Comparison of ENCODE assay signal across 11 mouse cellular contexts in genomic region chr3:138752769-138753168, GRCm38 (mm10). TPM values are rescaled to one million over a fixed set of nuclear protein-coding genes. Genes with fewer than 3 reads are reported as not detected.
DNase-seq lines count a peak whose midpoint lies in the region; ATAC-seq and TF ChIP-seq lines count a peak whose summit lies in the region.
"Had no signal": no experiment of that assay in that cellular context is flagged by ENCODE, and none has a peak within 500 bp of the region (broad histone marks: within the 10 kb centered on the region; RNA-seq: fewer than 3 reads in every experiment).

No protein-coding gene starts in this region.

- DNase-seq in intestine, embryonic 14.5 days (ENCODE audit: low spot score): no peak
- no peak for DNase-seq in right cerebral cortex, postnatal 36 days (ENCODE audit: low spot score in 2 of 2)
- DNase-seq in heart, adult 9 months (ENCODE audit: low spot score in 2 of 2): no peak
- DNase-seq: lung, postnatal 14 days had no signal

- peaks cover 45% of the 10 kb centered on the region; the same call in 1 of the 2 replicates for H3K79me2 ChIP-seq in macrophage (ENCODE audit: inconsistent target)

- H3K9ac ChIP-seq in intestine, embryonic 14.5 days (ENCODE audit: low read length): no peak overlapping the region
- H3K9ac ChIP-seq in intestine, postnatal 0 days (ENCODE audit: low read depth, low read length): no peak overlapping the region
- no peak overlapping the region for H3K9ac ChIP-seq in neural tube, embryonic 13.5 days
- H3K9ac ChIP-seq in neural tube, embryonic 15.5 days (replicated peaks): no peak overlapping the region
- H3K9ac ChIP-seq: limb, embryonic 12.5 days had no signal

- H3K27me3 ChIP-seq in intestine, embryonic 14.5 days (replicated peaks; ENCODE audit: control insufficient read depth, insufficient read depth, low read length): no peaks in the 10 kb centered on the region
- H3K27me3 ChIP-seq in intestine, postnatal 0 days (replicated peaks; ENCODE audit: control insufficient read depth, insufficient read depth, low read length): no peaks in the 10 kb centered on the region
- no peaks in the 10 kb centered on the region for H3K27me3 ChIP-seq in neural tube, embryonic 13.5 days
- H3K27me3 ChIP-seq in neural tube, embryonic 15.5 days (replicated peaks): no peaks in the 10 kb centered on the region
- H3K27me3 ChIP-seq: CH12.LX; limb, embryonic 12.5 days had no signal

- H3K9me3 ChIP-seq in intestine, embryonic 14.5 days (ENCODE audit: control insufficient read depth, low read length): no peaks in the 10 kb centered on the region
- H3K9me3 ChIP-seq in intestine, postnatal 0 days (ENCODE audit: control insufficient read depth): no peaks in the 10 kb centered on the region
- no peaks in the 10 kb centered on the region for H3K9me3 ChIP-seq in neural tube, embryonic 13.5 days
- no peaks in the 10 kb centered on the region for H3K9me3 ChIP-seq in neural tube, embryonic 15.5 days (replicated peaks)
- H3K9me3 ChIP-seq: limb, embryonic 12.5 days had no signal

- H3K4me2 ChIP-seq in intestine, embryonic 14.5 days (ENCODE audit: low read length): peak overlapping the region; percentile 20; the same call in 1 of the 2 replicates
- no peak overlapping the region for H3K4me2 ChIP-seq in intestine, postnatal 0 days (replicated peaks; ENCODE audit: low read depth)
- H3K4me2 ChIP-seq in neural tube, embryonic 13.5 days: no peak overlapping the region; the same call in 1 of the 2 replicates
- H3K4me2 ChIP-seq in neural tube, embryonic 15.5 days: no peak overlapping the region
- H3K4me2 ChIP-seq: limb, embryonic 12.5 days had no signal

- WGBS in intestine, embryonic 14.5 days: 28% methylated on average over 3 of the region's 3 CpGs
- 54% methylated on average over 3 of the region's 3 CpGs for WGBS in intestine, postnatal 0 days
- WGBS in neural tube, embryonic 13.5 days: 59% methylated on average over 3 of the region's 3 CpGs
- 51% methylated on average over 3 of the region's 3 CpGs for WGBS in neural tube, embryonic 15.5 days
- WGBS in macrophage (ENCODE audit: missing documents): 24% methylated on average over 3 of the region's 3 CpGs

- H3K4me3 ChIP-seq in intestine, embryonic 14.5 days (ENCODE audit: low read depth, low read length): no peak overlapping the region
- no peak overlapping the region for H3K4me3 ChIP-seq in intestine, postnatal 0 days (ENCODE audit: low read depth, low read length)
- H3K4me3 ChIP-seq in neural tube, embryonic 13.5 days: no peak overlapping the region
- H3K4me3 ChIP-seq in neural tube, embryonic 15.5 days (replicated peaks): no peak overlapping the region
- no peak overlapping the region for H3K4me3 ChIP-seq in macrophage (ENCODE audit: inconsistent target)
- H3K4me3 ChIP-seq: erythroblast, embryonic 14.5 days; limb, embryonic 12.5 days had no signal

- H3K4me1 ChIP-seq in intestine, embryonic 14.5 days (replicated peaks; ENCODE audit: control insufficient read depth, insufficient read depth, low read length): peaks cover 12% of the 10 kb centered on the region
- no peaks in the 10 kb centered on the region for H3K4me1 ChIP-seq in intestine, postnatal 0 days (replicated peaks; ENCODE audit: control insufficient read depth, insufficient read depth, low read length)
- H3K4me1 ChIP-seq in neural tube, embryonic 13.5 days (replicated peaks): peaks cover 55% of the 10 kb centered on the region
- H3K4me1 ChIP-seq in neural tube, embryonic 15.5 days: peaks cover 25% of the 10 kb centered on the region

- no peaks in the 10 kb centered on the region for H3K36me3 ChIP-seq in intestine, embryonic 14.5 days (ENCODE audit: control insufficient read depth, insufficient read depth, low read length)
- no peaks in the 10 kb centered on the region for H3K36me3 ChIP-seq in intestine, postnatal 0 days (ENCODE audit: control insufficient read depth, insufficient read depth)
- no peaks in the 10 kb centered on the region for H3K36me3 ChIP-seq in neural tube, embryonic 13.5 days
- H3K36me3 ChIP-seq in neural tube, embryonic 15.5 days: no peaks in the 10 kb centered on the region
- H3K36me3 ChIP-seq in macrophage (ENCODE audit: inconsistent target): no peaks in the 10 kb centered on the region
- H3K36me3 ChIP-seq: limb, embryonic 12.5 days had no signal

- no peak overlapping the region for H3K27ac ChIP-seq in intestine, embryonic 14.5 days (ENCODE audit: low read depth)
- no peak overlapping the region for H3K27ac ChIP-seq in intestine, postnatal 0 days (ENCODE audit: low read depth, low read length)
- 0 out of 2 replicates have a peak overlapping the region, but pooled peaks have one; percentile 49 for H3K27ac ChIP-seq in neural tube, embryonic 13.5 days (replicated peaks)
- H3K27ac ChIP-seq in neural tube, embryonic 15.5 days (replicated peaks): no peak overlapping the region
- H3K27ac ChIP-seq in macrophage: 0 out of 2 replicates have a peak overlapping the region, but pooled peaks have one; percentile 21

- ATAC-seq in intestine, embryonic 14.5 days (replicated peaks; ENCODE audit: low FRiP score, low TSS enrichment, low read depth): no peak
- ATAC-seq in intestine, postnatal 0 days: no peak
- ATAC-seq in neural tube, embryonic 13.5 days (ENCODE audit: low read depth): no peak
- no peak for ATAC-seq in neural tube, embryonic 15.5 days (ENCODE audit: low FRiP score)

- TF ChIP-seq CTCF in intestine, postnatal 0 days (IDR thresholded peaks at IDR 0.05; ENCODE audit: low read depth): no peak

RNA-seq across cellular contexts. Expression of gene Tspan5, which starts 10.8 kb away (rescaled TPM):
- 20.9 and 24.2 TPM in 2 replicates for polyA plus RNA-seq in intestine, embryonic 14.5 days (2014; fragmentation: Nextera tagmentation; extraction: Ambion mirVana)
- polyA plus RNA-seq in intestine, postnatal 0 days (2015; fragmentation: Nextera tagmentation; extraction: Ambion mirVana): 6.4 and 7.4 TPM in 2 replicates
- 101 and 102 TPM in 2 replicates for polyA plus RNA-seq in neural tube, embryonic 13.5 days (2015; fragmentation: Nextera tagmentation; extraction: Ambion mirVana)
- 94.2 and 104 TPM in 2 replicates for polyA plus RNA-seq in neural tube, embryonic 15.5 days (2015; fragmentation: Nextera tagmentation; extraction: Ambion mirVana)
- total RNA-seq in macrophage (2018; cell fraction: chromatin; rRNA removed): 1 to 10 TPM in 19 of 26 experiments, under 1 TPM in 7; 0.36 to 5.3 (median 1.4) TPM
- total RNA-seq in macrophage (2018; cell fraction: cytosol; rRNA removed): 1 to 10 TPM; 2.9 to 8.7 (median 4.8) TPM
- 1 to 10 TPM in 25 of 26 experiments, under 1 TPM in 1; 0.50 to 7.1 (median 3.4) TPM for total RNA-seq in macrophage (2018; cell fraction: nucleus; rRNA removed)
- polyA plus RNA-seq in macrophage (2018): 5.3 to 6.7 TPM (median 6.6 TPM) in 3 replicates

Comparison
In these comparisons a context has a peak if more than half of its experiments do, and no peak if none do; other contexts are left out.
1. H3K27ac ChIP-seq: peak in neural tube, embryonic 13.5 days (single experiment) and macrophage (single experiment); none in intestine, embryonic 14.5 days (single experiment), intestine, postnatal 0 days (single experiment) and neural tube, embryonic 15.5 days (single experiment).